Mouse (Mus musculus): ENCODE measurements around the gene Dtx3l.

DNA sequence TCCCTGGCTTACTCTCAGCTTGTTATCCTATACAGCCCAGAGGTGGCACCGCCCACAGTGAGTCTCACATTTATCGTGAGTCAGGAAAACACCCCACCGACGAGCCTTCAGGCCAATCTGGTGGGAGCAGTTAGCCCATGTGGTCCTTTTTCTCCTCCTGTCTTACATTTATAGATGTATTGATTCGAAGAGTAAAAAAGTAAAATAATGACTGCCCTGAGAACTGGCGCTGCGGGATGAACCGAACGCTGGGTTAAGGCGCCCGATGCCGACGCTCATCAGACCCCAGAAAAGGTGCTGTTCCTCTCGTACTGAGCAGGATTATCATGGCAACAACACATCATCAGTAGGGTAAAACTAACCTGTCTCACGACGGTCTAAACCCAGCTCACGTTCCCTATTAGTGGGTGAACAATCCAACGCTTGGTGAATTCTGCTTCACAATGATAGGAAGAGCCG, 42.4 kb upstream of the Dtx3l start:
- no peak for TF ChIP-seq CTCF (IDR thresholded peaks at IDR 0.05; ENCODE audit: extremely low read depth, insufficient read depth, low read length)
- no peak for TF ChIP-seq POLR2A (IDR thresholded peaks at IDR 0.05; ENCODE audit: extremely low read depth, insufficient read depth, low read length)

Data from cortical plate, adult 2 months (tissue).